Mouse (Mus musculus) left cerebral cortex, adult 9 months (tissue): ENCODE measurements at regions not wholly inside any gene's neighbourhood (a gene's known extent, or its start where the extent isn't known, plus 50 kb on each side); places are given as distances from the start of the nearest gene placed in this dataset.
A peak's percentile ranks its signal among the peaks of the same experiment; 100 is the strongest.

Experiments used
- DNase-seq, 2 experiments: peaks; one replicate each; pipeline ENCODE4 v3.0.0; 2022; ENCODE audit warnings: low spot score in 2 of 2

GRCm38 (mm10) chr9:23062656-23063444, 160.0 kb upstream of the Bmper start:
- DNase-seq: no peak

- no peak for DNase-seq
These were observed 158.9 kb upstream of the Bmper start for GRCm38 (mm10) chr9:23064001-23064400.

GRCm38 (mm10) chr9:23064811-23065210, 158.1 kb upstream of the Bmper start:
- DNase-seq: no peak

- no peak for DNase-seq
These were observed 154.6 kb upstream of the Bmper start for GRCm38 (mm10) chr9:23068101-23068791.

- DNase-seq: no peak
These were observed 153.7 kb upstream of the Bmper start for GRCm38 (mm10) chr9:23069161-23069560.

GRCm38 (mm10) chr9:23071006-23071405, 151.9 kb upstream of the Bmper start:
- no peak for DNase-seq

- DNase-seq: no peak
These were observed 150.1 kb upstream of the Bmper start for GRCm38 (mm10) chr9:23072741-23073140.

- peak in 1 of 2 experiments; percentile 35 for DNase-seq
These were observed 139.3 kb upstream of the Bmper start for GRCm38 (mm10) chr9:23083562-23083961.

- no peak for DNase-seq
These were observed 133.5 kb upstream of the Bmper start for GRCm38 (mm10) chr9:23089339-23089738.

GRCm38 (mm10) chr9:23097134-23097789, 125.6 kb upstream of the Bmper start:
- DNase-seq: no peak

GRCm38 (mm10) chr9:23101584-23101983, 121.3 kb upstream of the Bmper start:
- DNase-seq: no peak

GRCm38 (mm10) chr9:23101990-23102796, 120.7 kb upstream of the Bmper start:
- DNase-seq: peak in 1 of 2 experiments; percentile 59

- no peak for DNase-seq
These were observed 111.4 kb upstream of the Bmper start for GRCm38 (mm10) chr9:23111500-23111899.

- DNase-seq: no peak
These were observed 107.8 kb upstream of the Bmper start for GRCm38 (mm10) chr9:23115026-23115425.

GRCm38 (mm10) chr9:23115540-23115939, 107.3 kb upstream of the Bmper start:
- no peak for DNase-seq

GRCm38 (mm10) chr9:23116311-23116710, 106.6 kb upstream of the Bmper start:
- DNase-seq: no peak

GRCm38 (mm10) chr9:23119811-23120210, 103.1 kb upstream of the Bmper start:
- no peak for DNase-seq

- no peak for DNase-seq
These were observed 102.1 kb upstream of the Bmper start for GRCm38 (mm10) chr9:23120814-23121213.

GRCm38 (mm10) chr9:23122524-23122923, 100.4 kb upstream of the Bmper start:
- DNase-seq: no peak

- DNase-seq: no peak
These were observed 99.4 kb upstream of the Bmper start for GRCm38 (mm10) chr9:23123452-23123851.

- DNase-seq: peak in 1 of 2 experiments; percentile 9
These were observed 96.8 kb upstream of the Bmper start for GRCm38 (mm10) chr9:23125761-23126704.
